Mouse (Mus musculus): ENCODE measurements around the gene Fam19a2.

The Fam19a2 gene

GRCm38 (mm10) chr10:123752755-123753154 is 489.0 kb downstream of the Fam19a2 start:
- DNase-seq = no peak

DNA sequence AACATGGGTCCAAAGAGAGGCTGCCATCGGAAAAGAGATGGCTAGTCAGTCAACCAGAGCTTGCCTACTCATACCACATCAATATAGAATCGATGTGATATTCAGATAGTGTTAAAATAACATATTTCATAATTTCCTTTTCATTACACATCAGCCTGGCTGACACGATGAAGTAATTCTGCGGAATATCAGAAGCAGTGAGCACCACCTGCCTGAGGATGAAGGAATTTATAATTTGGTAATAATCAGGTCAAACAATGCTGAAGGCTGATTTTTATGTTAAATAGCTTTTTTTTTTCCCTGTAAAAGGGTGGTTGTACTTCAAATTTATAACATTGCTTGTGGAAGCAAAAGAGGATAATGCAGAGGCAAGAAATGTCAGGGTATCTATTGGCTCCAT is 490.2 kb downstream of the Fam19a2 start:
- no peak for DNase-seq

- DNase-seq = no peak
Measured at GRCm38 (mm10) chr10:123789374-123789773, 525.6 kb downstream of the Fam19a2 start.

Measured in kidney, adult 9 months (tissue).